Mouse (Mus musculus) right cerebral cortex, postnatal 14 days (tissue): ENCODE data around the gene Gm20388.

Experiments used
- DNase-seq: peaks from one replicate; pipeline ENCODE4 v3.0.0; 2022

Gm20388 gene

GRCm38 (mm10) chr8:124216951-124217350 is 4306.3 kb downstream of the Gm20388 start:
- DNase-seq: no peak

GRCm38 (mm10) chr8:124229883-124230282 is 4319.2 kb downstream of the Gm20388 start:
- DNase-seq: no peak

- no peak for DNase-seq
Measured at GRCm38 (mm10) chr8:124230496-124231175, 4320.0 kb downstream of the Gm20388 start.

- peak; percentile 96 for DNase-seq
Measured at GRCm38 (mm10) chr8:124231176-124231484, 4320.5 kb downstream of the Gm20388 start, which contains the start of gene Galnt2. Gene Galnt2 (plus strand): TSS chr8:124231391.

- no peak for DNase-seq
Measured at GRCm38 (mm10) chr8:124231485-124232279, 4321.0 kb downstream of the Gm20388 start.

GRCm38 (mm10) chr8:124232280-124232600 is 4321.6 kb downstream of the Gm20388 start:
- no peak for DNase-seq

GRCm38 (mm10) chr8:124234496-124234895 is 4323.9 kb downstream of the Gm20388 start:
- DNase-seq: no peak

- DNase-seq: no peak
Measured at GRCm38 (mm10) chr8:124235536-124235935, 4324.9 kb downstream of the Gm20388 start.

GRCm38 (mm10) chr8:124239350-124239749 is 4328.7 kb downstream of the Gm20388 start:
- DNase-seq: no peak

- no peak for DNase-seq
Measured at GRCm38 (mm10) chr8:124240932-124241331, 4330.3 kb downstream of the Gm20388 start.

GRCm38 (mm10) chr8:124242208-124242607 is 4331.6 kb downstream of the Gm20388 start:
- DNase-seq: no peak

GRCm38 (mm10) chr8:124242913-124243312 is 4332.3 kb downstream of the Gm20388 start:
- no peak for DNase-seq

- no peak for DNase-seq
Measured at GRCm38 (mm10) chr8:124247581-124247980, 4336.9 kb downstream of the Gm20388 start.

GRCm38 (mm10) chr8:124248688-124249087 is 4338.0 kb downstream of the Gm20388 start:
- no peak for DNase-seq

GRCm38 (mm10) chr8:124250255-124250654 is 4339.6 kb downstream of the Gm20388 start:
- no peak for DNase-seq

- no peak for DNase-seq
Measured at GRCm38 (mm10) chr8:124250785-124251184, 4340.1 kb downstream of the Gm20388 start.

- DNase-seq: no peak
Measured at GRCm38 (mm10) chr8:124252533-124252950, 4341.9 kb downstream of the Gm20388 start.

GRCm38 (mm10) chr8:124253939-124254338 is 4343.3 kb downstream of the Gm20388 start:
- DNase-seq: no peak

- DNase-seq: no peak
Measured at GRCm38 (mm10) chr8:124256841-124257240, 4346.2 kb downstream of the Gm20388 start.

GRCm38 (mm10) chr8:124257363-124257762 is 4346.7 kb downstream of the Gm20388 start:
- peak; percentile 47 for DNase-seq

- DNase-seq: no peak
Measured at GRCm38 (mm10) chr8:124259146-124259545, 4348.5 kb downstream of the Gm20388 start.

GRCm38 (mm10) chr8:124259925-124260324 is 4349.3 kb downstream of the Gm20388 start:
- no peak for DNase-seq

GRCm38 (mm10) chr8:124260371-124260770 is 4349.7 kb downstream of the Gm20388 start:
- DNase-seq: no peak

- DNase-seq: no peak
Measured at GRCm38 (mm10) chr8:124263058-124263457, 4352.4 kb downstream of the Gm20388 start.
